Mouse (Mus musculus) heart, embryonic 16.5 days (tissue): ENCODE data around the gene Synrg. TPM values are rescaled to one million over a fixed set of nuclear protein-coding genes. Genes with fewer than 3 reads are reported as not detected.

Experiments
- ATAC-seq: fragments of 200-750 bp; cut with Nextera tagmentation; replicated peaks from 2 replicates; pipeline ENCODE4 v1.8.0; 2017; ENCODE audit warnings: moderate number of reproducible peaks; ENCODE audit not compliant: insufficient read depth, low FRiP score; ENCODE audit errors: extremely low read depth
- H3K27ac ChIP-seq: fragments of 300-500 bp; sonication (generic); 2 replicates; pipeline ENCODE4 v1.5.1; 2014; ENCODE audit warnings: mild to moderate bottlenecking, low read length, control low read depth, moderate library complexity
- H3K27me3 ChIP-seq: fragments of 300-500 bp; sonication (generic); 2 replicates; pipeline ENCODE4 v1.6.1; 2014; ENCODE audit warnings: low read length, mixed read lengths; ENCODE audit not compliant: control insufficient read depth, insufficient read depth
- H3K36me3 ChIP-seq: fragments of 300-500 bp; sonication (generic); 2 replicates; pipeline ENCODE4 v1.6.1; 2014; ENCODE audit not compliant: control insufficient read depth, insufficient read depth
- H3K4me1 ChIP-seq: fragments of 300-500 bp; sonication (generic); 2 replicates; pipeline ENCODE4 v1.6.1; 2014; ENCODE audit warnings: low read length, mixed read lengths; ENCODE audit not compliant: control insufficient read depth, insufficient read depth
- H3K4me2 ChIP-seq: fragments of 300-500 bp; sonication (generic); 2 replicates; pipeline ENCODE4 v1.6.1; 2014; ENCODE audit warnings: low read depth, mild to moderate bottlenecking, control low read depth, low read length
- H3K4me3 ChIP-seq: fragments of 300-500 bp; sonication (generic); 2 replicates; pipeline ENCODE4 v1.5.1; 2014; ENCODE audit warnings: mild to moderate bottlenecking, control low read depth, low read length
- H3K9ac ChIP-seq: fragments of 300-500 bp; sonication (generic); 2 replicates; pipeline ENCODE4 v1.6.1; 2014; ENCODE audit warnings: low read length, control low read depth
- H3K9me3 ChIP-seq: fragments of 300-500 bp; sonication (generic); replicated peaks from 2 replicates; pipeline ENCODE4 v1.6.1; 2016; ENCODE audit warnings: low read length; ENCODE audit not compliant: control insufficient read depth
- WGBS: fragments of 180-500 bp; shearing (Covaris S2); extraction: QIAGEN DNeasy Blood & Tissue Kit; methylation state at CpG from one replicate; pipeline ENCODE4 v1.1.7; 2014; 5-methylcytosine and 5-hydroxymethylcytosine counted together
- polyA plus RNA-seq: library from polyadenylated mRNA; unstranded; fragments of >200 nt; fragmentation: Nextera tagmentation; extraction: Ambion mirVana; gene quantifications from 2 replicates; pipeline ENCODE4 v1.2.1, GENCODE M21; 2015

Synrg gene
- polyA plus RNA-seq, 1 experiment from 2014 or later: 8.3 TPM

GRCm38 (mm10) chr11:84081901-84082300 lies 117.7 kb downstream of the Synrg start:
- H3K4me2 ChIP-seq: no peak overlapping the region
- no peak overlapping the region for H3K4me3 ChIP-seq
- no peak overlapping the region for H3K27ac ChIP-seq
- H3K9me3 ChIP-seq: no peaks in the 10 kb centered on the region
- no peak for ATAC-seq
- H3K4me1 ChIP-seq: peaks cover 18% of the 10 kb centered on the region
- no peak overlapping the region for H3K9ac ChIP-seq
- WGBS: 93% methylated on average over 5 of the region's 5 CpGs
- peaks cover 23% of the 10 kb centered on the region for H3K36me3 ChIP-seq
- H3K27me3 ChIP-seq: no peaks in the 10 kb centered on the region

- whole genome bisulfite sequencing: 91% methylated on average over 8 of the region's 8 CpGs
- peaks cover 12% of the 10 kb centered on the region; the same call in 1 of the 2 replicates for H3K36me3 ChIP-seq
- no peak for ATAC-seq
Observed at GRCm38 (mm10) chr11:84090572-84090971, 126.3 kb downstream of the Synrg start.

More at GRCm38 (mm10) chr11:84090572-84090971, 126.3 kb downstream of the Synrg start:
- no peak overlapping the region for H3K27ac ChIP-seq
- H3K4me2 ChIP-seq: no peak overlapping the region
- no peaks in the 10 kb centered on the region for H3K9me3 ChIP-seq
- H3K27me3 ChIP-seq: no peaks in the 10 kb centered on the region
- no peak overlapping the region for H3K4me3 ChIP-seq
- H3K4me1 ChIP-seq: no peaks in the 10 kb centered on the region
- H3K9ac ChIP-seq: no peak overlapping the region

Other genes with a start within 250 kb of the Synrg start
- gene Wfdc21, start 217.5 kb upstream of the Synrg start, polyA plus RNA-seq: 0.80 and 1.4 TPM in 2 replicates
- 13.8 and 14.6 TPM in 2 replicates for gene Heatr6, start 210.7 kb upstream of the Synrg start, polyA plus RNA-seq
- gene Hnf1b, start 114.4 kb upstream of the Synrg start, polyA plus RNA-seq: 0.21 and 1.2 TPM in 2 replicates
- 18.7 and 19.3 TPM in 2 replicates for gene Ddx52, start 22.4 kb upstream of the Synrg start, polyA plus RNA-seq
- gene Dusp14, start 104.8 kb downstream of the Synrg start, polyA plus RNA-seq: 6.3 and 7.2 TPM in 2 replicates
- 17.3 and 20.7 TPM in 2 replicates for gene Tada2a, start 165.2 kb downstream of the Synrg start, polyA plus RNA-seq
- 5.1 and 6.8 TPM in 2 replicates for gene Acaca, start 165.2 kb downstream of the Synrg start, polyA plus RNA-seq
- not detected in 2 replicates for gene Gm11437, start 203.0 kb downstream of the Synrg start, polyA plus RNA-seq